Mouse (Mus musculus) heart, embryonic 12.5 days (tissue): Measurements from ENCODE around the gene Pjvk. TPM values are rescaled to one million over a fixed set of nuclear protein-coding genes. Genes with fewer than 3 reads are reported as not detected.
A peak's percentile ranks its signal among the peaks of the same experiment; 100 is the strongest.
"Not testable (repeated sequence)": the region's sequence is repeated elsewhere in the genome, so short reads cannot be mapped to it uniquely, and the experiment has no call there.

ENCODE experiments used
- ATAC-seq: fragments of 200-750 bp; cut with Nextera tagmentation; 2 replicates; pipeline ENCODE4 v1.8.0; 2017; ENCODE audit warnings: moderate TSS enrichment, moderate library complexity; ENCODE audit not compliant: insufficient number of reproducible peaks, low FRiP score
- H3K27ac ChIP-seq: fragments of 300-500 bp; sonication (generic); 2 replicates; pipeline ENCODE4 v1.5.1; 2016; ENCODE audit warnings: mild to moderate bottlenecking, moderate library complexity; ENCODE audit not compliant: poor library complexity, severe bottlenecking
- H3K27me3 ChIP-seq: fragments of 300-500 bp; sonication (generic); replicated peaks from 2 replicates; pipeline ENCODE4 v1.6.1; 2016; ENCODE audit warnings: mild to moderate bottlenecking, moderate library complexity
- H3K36me3 ChIP-seq: fragments of 300-500 bp; sonication (generic); 2 replicates; pipeline ENCODE4 v1.6.1; 2016; ENCODE audit warnings: mild to moderate bottlenecking, moderate library complexity
- H3K4me1 ChIP-seq: fragments of 300-500 bp; sonication (generic); replicated peaks from 2 replicates; pipeline ENCODE4 v1.6.1; 2016; ENCODE audit warnings: mild to moderate bottlenecking
- H3K4me2 ChIP-seq: fragments of 300-500 bp; sonication (generic); 2 replicates; pipeline ENCODE4 v1.6.1; 2016; ENCODE audit warnings: mild to moderate bottlenecking, moderate library complexity
- H3K4me3 ChIP-seq: fragments of 300-500 bp; sonication (generic); 2 replicates; pipeline ENCODE4 v1.5.1; 2016; ENCODE audit warnings: mild to moderate bottlenecking
- H3K9ac ChIP-seq: fragments of 300-500 bp; sonication (generic); 2 replicates; pipeline ENCODE4 v1.6.1; 2016; ENCODE audit warnings: mild to moderate bottlenecking, moderate library complexity
- H3K9me3 ChIP-seq: fragments of 300-500 bp; sonication (generic); replicated peaks from 2 replicates; pipeline ENCODE4 v1.6.1; 2016; ENCODE audit warnings: mild to moderate bottlenecking, moderate library complexity
- WGBS: fragments of 180-500 bp; shearing (Covaris S2); methylation state at CpG from one replicate; pipeline ENCODE4 v1.1.7; 2016; 5-methylcytosine and 5-hydroxymethylcytosine counted together
- polyA plus RNA-seq: library from polyadenylated mRNA; unstranded; fragments of >200 nt; fragmentation: Nextera tagmentation; extraction: Ambion mirVana; gene quantifications from 2 replicates; pipeline ENCODE4 v1.2.1, GENCODE M21; 2016

The Pjvk gene
- 0.21 TPM in 1 of 2 replicates, not detected in the other for polyA plus RNA-seq

DNA sequence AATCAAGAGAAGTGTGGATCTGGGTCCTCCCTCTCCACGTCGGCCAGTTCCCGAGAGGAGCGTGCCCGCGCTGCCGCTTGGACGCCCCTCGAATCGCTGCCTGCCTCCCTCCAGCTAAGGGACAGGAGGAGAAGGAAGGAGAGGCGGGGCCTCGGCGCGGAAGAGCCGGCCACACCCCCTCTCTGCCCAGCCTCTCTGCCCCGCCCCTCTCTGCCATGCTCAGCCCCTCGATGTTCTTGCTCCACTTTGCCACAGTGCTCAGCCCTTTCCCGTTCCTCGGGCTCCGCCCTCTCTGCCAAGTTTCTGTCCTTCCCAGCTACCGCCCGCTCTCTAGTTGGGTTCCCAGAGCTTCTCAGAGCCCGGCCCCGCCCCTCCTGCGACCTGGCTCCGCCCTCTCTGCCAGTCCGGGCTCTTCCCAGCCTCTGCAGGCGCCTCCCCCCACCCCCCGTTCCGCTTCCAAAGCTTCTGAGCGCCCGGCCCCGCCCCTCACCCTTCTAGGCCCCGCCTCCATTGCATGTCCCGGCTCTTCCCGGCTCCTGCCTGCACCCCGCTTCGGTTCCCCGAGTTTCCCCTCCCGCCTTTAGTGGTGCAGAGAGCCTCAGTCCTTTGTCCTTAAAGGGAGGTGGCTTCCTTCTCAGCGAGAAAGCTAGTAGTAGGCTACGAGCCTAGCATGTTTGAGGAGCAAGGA, at the start of gene Pjvk, which contains the start of gene Prkra:
Gene Pjvk, plus strand, starts transcription at position 594 of the 688 bp plus-strand sequence.
Gene Prkra, minus strand, starts transcription at position 133 of the 688 bp plus-strand sequence.
- Histone ChIP-seq H3K9ac (peak within 1 kb of the TSS; percentile 89), H3K4me3 (peak within 1 kb of the TSS; percentile 87), H3K4me1 (peaks cover 23% of the 10 kb centered on the region), H3K4me2 (peak within 1 kb of the TSS; percentile 95), H3K27ac (peak within 1 kb of the TSS; percentile 92), H3K27me3 (no peaks in the 10 kb centered on the region), H3K9me3 (no peaks in the 10 kb centered on the region), H3K36me3 (0 out of 2 replicates have a peak, but pooled peaks cover 10% of the 10 kb centered on the region)
- WGBS = under 1% methylated on average over 42 of the region's 42 CpGs
- ATAC-seq = peak; percentile 98

DNA sequence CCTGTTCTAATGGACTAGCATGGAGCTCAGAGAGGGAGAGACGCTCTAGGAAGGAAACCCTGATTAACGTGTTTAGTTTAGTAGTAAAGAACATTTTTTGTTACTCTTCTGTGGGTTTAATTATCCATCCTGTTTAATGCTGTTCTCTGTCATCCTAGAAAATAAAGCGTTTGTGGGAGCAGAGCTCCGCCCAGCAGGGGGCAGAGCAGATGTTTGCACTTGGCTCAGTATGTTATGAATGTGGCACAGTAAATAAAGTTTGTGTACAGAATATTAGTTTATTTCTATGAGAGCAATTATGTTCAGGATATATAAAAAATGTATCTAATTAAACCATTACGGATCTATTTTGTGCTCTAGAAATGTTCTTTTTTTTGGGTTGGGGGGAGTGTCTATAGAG, 49.1 kb upstream of the Pjvk start:
- Histone ChIP-seq H3K4me3 (no peak overlapping the region), H3K4me1 (no peaks in the 10 kb centered on the region), H3K27ac (no peak overlapping the region), H3K36me3 (no peaks in the 10 kb centered on the region), H3K27me3 (no peaks in the 10 kb centered on the region), H3K9me3 (no peaks in the 10 kb centered on the region), H3K4me2 (no peak overlapping the region), H3K9ac (no peak overlapping the region)
- no peak for ATAC-seq
- 70% methylated on average over 5 of the region's 5 CpGs for WGBS

DNA sequence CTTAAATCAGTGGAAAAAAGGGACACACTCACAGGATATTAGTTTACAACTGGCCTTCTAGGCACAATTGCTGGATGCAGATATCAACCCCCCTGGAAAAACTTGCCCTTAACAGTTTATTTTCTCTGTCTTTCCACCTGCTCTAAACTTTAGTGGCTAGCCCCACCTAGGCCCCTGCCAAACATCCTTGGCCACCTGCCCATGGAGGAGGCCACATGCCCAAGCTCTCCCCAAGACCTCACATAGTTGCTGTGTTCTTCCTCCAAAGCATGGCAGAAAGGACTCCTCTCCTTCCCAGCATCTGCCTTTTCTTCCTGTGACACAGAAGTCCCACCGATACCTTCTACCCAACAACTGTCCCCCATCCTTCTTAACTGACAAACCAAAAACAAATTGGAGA, 46.0 kb upstream of the Pjvk start:
- WGBS = 81% methylated on average over 1 of the region's 1 CpGs
- no peak for ATAC-seq
- Histone ChIP-seq H3K9me3 (no peaks in the 10 kb centered on the region), H3K9ac (no peak overlapping the region), H3K4me1 (no peaks in the 10 kb centered on the region), H3K27me3 (no peaks in the 10 kb centered on the region), H3K27ac (no peak overlapping the region), H3K4me2 (no peak overlapping the region), H3K36me3 (no peaks in the 10 kb centered on the region), H3K4me3 (no peak overlapping the region)

DNA sequence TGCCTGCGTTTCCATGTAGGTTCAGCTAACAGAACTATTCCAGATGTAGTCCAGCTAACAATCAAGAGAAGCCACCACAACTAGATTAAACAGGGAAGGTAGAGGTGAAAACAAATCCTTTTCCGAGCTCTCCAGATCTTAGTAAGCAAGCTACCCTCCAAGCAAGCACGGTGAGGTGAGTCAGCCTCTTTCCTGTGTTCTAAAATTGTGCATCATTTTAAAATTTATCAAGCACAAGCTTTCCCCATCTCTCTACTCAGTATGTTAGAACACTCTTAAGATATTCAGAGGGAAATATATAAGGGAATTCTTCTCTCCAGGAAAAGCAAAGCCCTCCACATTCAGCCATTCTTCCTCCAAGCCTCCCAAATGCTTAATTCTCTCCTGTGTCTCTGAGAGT, 41.6 kb upstream of the Pjvk start:
- H3K27me3 ChIP-seq = no peaks in the 10 kb centered on the region
- no peaks in the 10 kb centered on the region for H3K36me3 ChIP-seq
- no peak for ATAC-seq
- no peaks in the 10 kb centered on the region for H3K9me3 ChIP-seq
- no peak overlapping the region for H3K4me2 ChIP-seq
- no peak overlapping the region for H3K9ac ChIP-seq
- WGBS = 76% methylated on average over 3 of the region's 3 CpGs
- no peak overlapping the region for H3K27ac ChIP-seq
- no peak overlapping the region for H3K4me3 ChIP-seq
- H3K4me1 ChIP-seq = 0 out of 2 replicates have a peak, but pooled peaks cover 4% of the 10 kb centered on the region

DNA sequence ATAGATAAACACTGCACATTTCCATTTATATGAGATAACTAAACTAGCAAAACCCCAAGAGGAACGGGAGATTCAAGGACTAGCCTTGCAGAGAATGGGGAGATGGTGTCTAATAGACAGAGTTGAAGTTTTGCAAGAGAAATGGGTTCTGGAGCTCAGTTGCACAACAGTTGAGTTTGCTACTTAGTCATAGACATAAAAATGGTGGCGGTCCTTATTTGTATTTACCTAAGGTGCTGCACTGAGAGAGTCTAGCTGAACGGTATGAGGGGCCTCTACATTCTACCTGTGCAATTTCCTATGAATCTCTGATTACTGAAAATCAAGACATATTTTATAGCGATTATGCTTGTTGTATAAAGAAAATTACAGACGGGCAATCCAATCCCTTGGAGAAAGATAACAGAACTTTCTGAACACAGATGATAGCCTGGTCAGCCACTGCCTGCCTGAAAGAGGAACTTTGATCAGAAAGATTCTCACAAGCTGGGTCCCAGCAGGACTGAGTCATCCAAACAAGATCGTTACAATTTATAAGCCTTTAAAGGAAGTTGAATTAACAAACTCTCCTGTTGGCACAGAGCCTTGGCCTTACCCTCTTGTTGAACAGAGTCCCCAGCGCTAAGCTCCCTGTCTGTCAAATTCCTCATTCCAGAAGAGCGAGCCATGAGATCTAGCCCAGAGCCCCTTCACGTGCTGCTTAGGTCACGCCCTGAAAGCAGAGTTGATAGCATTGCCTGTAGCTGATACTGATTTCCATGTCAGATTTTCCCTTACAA, 37.8 kb upstream of the Pjvk start:
- H3K4me2 ChIP-seq = no peak overlapping the region
- ATAC-seq = no peak
- no peak overlapping the region for H3K9ac ChIP-seq
- WGBS = 55% methylated on average over 10 of the region's 10 CpGs
- H3K36me3 ChIP-seq = no peaks in the 10 kb centered on the region
- H3K27me3 ChIP-seq = no peaks in the 10 kb centered on the region
- H3K4me3 ChIP-seq = no peak overlapping the region
- 0 out of 2 replicates have a peak, but pooled peaks cover 4% of the 10 kb centered on the region for H3K4me1 ChIP-seq
- H3K27ac ChIP-seq = no peak overlapping the region
- H3K9me3 ChIP-seq = no peaks in the 10 kb centered on the region

DNA sequence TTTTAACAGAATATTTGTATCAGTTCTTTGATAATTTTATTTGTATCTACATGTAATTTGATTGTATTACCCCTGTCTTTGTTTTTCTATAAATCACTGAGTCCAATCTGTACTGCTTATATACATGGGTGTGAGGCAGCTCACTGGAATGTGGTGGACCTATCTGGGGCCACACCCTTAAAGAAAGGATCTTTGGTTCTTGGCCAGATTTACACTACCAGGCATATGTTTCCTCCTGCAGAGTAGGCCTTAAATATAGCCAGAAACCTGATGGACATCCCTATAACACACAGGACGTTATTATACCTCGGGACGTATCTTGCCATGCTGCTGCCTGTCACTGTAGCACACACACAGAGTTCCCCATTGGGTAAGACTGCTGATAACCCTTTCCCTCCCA, 36.3 kb upstream of the Pjvk start:
- H3K9ac ChIP-seq = no peak overlapping the region
- no peaks in the 10 kb centered on the region for H3K9me3 ChIP-seq
- no peak overlapping the region for H3K4me2 ChIP-seq
- no peaks in the 10 kb centered on the region for H3K27me3 ChIP-seq
- WGBS = 80% methylated on average over 3 of the region's 3 CpGs
- H3K4me1 ChIP-seq = 0 out of 2 replicates have a peak, but pooled peaks cover 4% of the 10 kb centered on the region
- H3K36me3 ChIP-seq = no peaks in the 10 kb centered on the region
- no peak overlapping the region for H3K4me3 ChIP-seq
- no peak overlapping the region for H3K27ac ChIP-seq
- ATAC-seq = no peak

DNA sequence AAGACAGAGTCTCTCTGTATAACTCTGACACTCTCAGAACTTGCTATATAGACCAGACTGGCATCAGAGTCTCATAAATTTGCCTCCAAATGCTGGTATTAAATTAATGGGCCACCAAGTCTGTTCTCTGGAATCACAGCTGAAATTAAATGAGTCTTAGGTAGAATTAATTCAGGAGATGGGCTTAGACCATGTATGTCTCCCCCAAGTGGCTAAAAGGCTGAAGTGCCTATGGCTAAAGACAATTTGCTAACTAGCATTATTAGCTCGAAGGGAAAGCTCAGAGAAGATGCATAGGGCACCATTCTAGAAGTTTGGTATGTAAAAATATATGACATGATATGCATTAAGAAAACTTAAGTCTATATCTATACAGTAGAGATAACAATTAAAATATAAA, 30.2 kb upstream of the Pjvk start:
- no peaks in the 10 kb centered on the region for H3K9me3 ChIP-seq
- no peak overlapping the region for H3K9ac ChIP-seq
- peaks cover 3% of the 10 kb centered on the region; the same call in 1 of the 2 replicates for H3K36me3 ChIP-seq
- H3K4me3 ChIP-seq = no peak overlapping the region
- no peaks in the 10 kb centered on the region for H3K27me3 ChIP-seq
- no peaks in the 10 kb centered on the region for H3K4me1 ChIP-seq
- 36% methylated on average over 1 of the region's 1 CpGs for WGBS
- H3K4me2 ChIP-seq = no peak overlapping the region
- no peak for ATAC-seq
- no peak overlapping the region for H3K27ac ChIP-seq

DNA sequence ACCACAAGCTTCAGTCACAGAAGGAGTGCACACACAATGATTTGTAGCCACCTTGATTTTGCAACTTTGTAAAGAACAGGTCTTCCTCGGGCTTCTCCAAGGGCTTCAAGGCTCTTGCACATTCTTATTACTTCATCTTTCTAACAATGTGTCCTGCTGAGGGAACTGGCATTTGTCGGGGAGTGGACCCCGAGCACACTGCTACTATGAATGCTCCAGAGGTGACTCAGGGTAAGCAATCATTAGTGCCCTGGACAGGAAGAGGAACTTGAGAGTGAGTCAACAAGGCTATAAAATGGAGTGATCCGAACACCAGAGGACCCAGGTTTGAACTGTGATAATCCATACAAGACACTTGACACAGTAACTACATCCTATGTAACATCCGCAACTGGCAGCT, 28.1 kb upstream of the Pjvk start:
- Histone ChIP-seq H3K27ac (no peak overlapping the region), H3K36me3 (peaks cover 23% of the 10 kb centered on the region), H3K4me3 (no peak overlapping the region), H3K4me2 (no peak overlapping the region), H3K9me3 (no peaks in the 10 kb centered on the region), H3K9ac (no peak overlapping the region), H3K4me1 (no peaks in the 10 kb centered on the region), H3K27me3 (no peaks in the 10 kb centered on the region)
- WGBS = 73% methylated on average over 5 of the region's 5 CpGs
- no peak for ATAC-seq

DNA sequence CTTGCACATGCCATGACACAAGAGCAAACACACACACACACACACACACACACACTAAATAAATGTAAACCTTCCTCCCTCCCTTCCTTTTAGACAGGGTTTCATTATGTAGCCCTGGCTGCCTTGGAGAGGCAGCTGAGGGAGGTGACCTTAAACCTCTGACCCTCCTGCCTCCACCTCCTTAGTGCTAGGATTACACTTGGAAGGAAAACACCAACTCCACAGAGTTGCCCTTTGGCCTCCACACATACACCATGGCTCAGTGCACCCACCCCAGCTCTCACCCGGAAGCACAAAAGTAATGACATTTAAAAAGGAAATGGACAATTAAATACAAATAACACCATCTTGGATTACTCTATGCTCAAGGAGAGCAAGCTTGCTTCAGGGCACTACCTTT, 26.6 kb upstream of the Pjvk start:
- H3K4me1 ChIP-seq = no peaks in the 10 kb centered on the region
- H3K4me2 ChIP-seq = no peak overlapping the region
- peaks cover 38% of the 10 kb centered on the region for H3K36me3 ChIP-seq
- H3K9ac ChIP-seq = no peak overlapping the region
- no peak for ATAC-seq
- no peak overlapping the region for H3K4me3 ChIP-seq
- WGBS = 67% methylated on average over 1 of the region's 1 CpGs
- H3K27ac ChIP-seq = no peak overlapping the region
- peaks cover 11% of the 10 kb centered on the region for H3K9me3 ChIP-seq
- no peaks in the 10 kb centered on the region for H3K27me3 ChIP-seq

DNA sequence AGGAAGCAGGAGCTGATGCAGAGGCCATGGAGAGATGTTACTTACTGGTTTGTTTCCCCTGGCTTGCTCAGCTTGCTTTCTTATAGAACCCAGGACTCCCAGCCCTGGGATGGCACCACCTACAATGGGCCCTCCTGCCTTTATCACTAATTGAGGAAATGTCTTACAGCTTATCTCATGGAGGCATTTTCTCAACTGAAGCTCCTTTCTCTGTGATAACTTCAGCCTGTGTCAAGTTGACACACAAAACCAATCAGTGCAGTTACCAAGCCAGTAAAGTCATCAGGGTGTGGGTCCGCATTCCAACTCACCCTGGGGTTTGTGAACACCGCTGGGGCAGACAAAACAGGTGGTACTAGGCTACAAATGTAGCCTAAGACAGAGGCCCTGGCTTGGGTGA, 26.0 kb upstream of the Pjvk start:
- ATAC-seq, H3K4me2 ChIP-seq, H3K4me3 ChIP-seq, H3K9ac ChIP-seq, H3K27me3 ChIP-seq, H3K27ac ChIP-seq, H3K4me1 ChIP-seq: not testable (repeated sequence)
- peaks cover 11% of the 10 kb centered on the region for H3K9me3 ChIP-seq
- 73% methylated on average over 2 of the region's 2 CpGs for WGBS
- H3K36me3 ChIP-seq = peaks cover 44% of the 10 kb centered on the region

DNA sequence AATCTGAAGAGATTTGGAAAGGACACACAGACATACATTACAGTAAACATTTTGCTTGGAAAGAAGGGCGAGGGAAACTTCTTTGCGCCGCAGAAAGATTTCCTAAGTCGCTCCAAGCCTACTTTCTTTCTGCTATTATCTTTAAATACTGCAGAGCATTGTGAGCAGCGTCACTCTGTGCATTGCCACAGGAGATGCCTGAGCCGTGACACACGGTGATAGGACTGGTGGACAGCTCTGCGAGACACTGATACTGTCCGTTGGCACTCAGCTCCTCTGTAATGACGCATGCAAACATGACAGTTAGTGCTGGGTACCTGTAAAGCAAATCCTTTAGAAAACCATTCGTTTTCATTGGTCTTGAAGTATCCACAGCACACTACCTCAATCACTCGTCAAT, 18.0 kb upstream of the Pjvk start:
- H3K36me3 ChIP-seq = peaks cover 85% of the 10 kb centered on the region
- no peak for ATAC-seq
- no peaks in the 10 kb centered on the region for H3K27me3 ChIP-seq
- no peak overlapping the region for H3K27ac ChIP-seq
- H3K4me1 ChIP-seq = no peaks in the 10 kb centered on the region
- no peak overlapping the region for H3K4me2 ChIP-seq
- peaks cover 11% of the 10 kb centered on the region for H3K9me3 ChIP-seq
- H3K9ac ChIP-seq = no peak overlapping the region
- no peak overlapping the region for H3K4me3 ChIP-seq
- WGBS = 72% methylated on average over 12 of the region's 12 CpGs
